Comparison of ENCODE assay signal across 8 mouse cellular contexts in the genomic region with DNA sequence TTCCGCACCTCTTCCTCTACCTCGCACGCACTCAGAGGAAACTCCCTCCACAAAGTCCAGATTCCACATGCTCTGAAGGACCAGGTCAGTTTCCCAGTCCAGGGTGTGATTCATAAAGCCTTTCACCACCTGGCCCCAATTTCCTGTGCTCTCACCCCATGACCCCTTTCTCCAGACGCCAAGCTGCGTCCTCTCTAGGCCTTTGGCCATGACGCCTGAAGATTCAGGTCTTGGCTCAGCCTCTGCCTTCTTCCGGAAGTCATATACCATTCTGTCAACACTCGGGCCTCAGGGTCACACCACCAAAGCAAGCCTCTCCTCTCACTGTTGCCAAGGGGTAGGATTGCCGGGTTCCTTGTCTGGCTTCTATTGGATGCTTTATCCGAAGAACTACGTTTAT.
DNase-seq lines count a peak whose midpoint lies in the region; ATAC-seq and TF ChIP-seq lines count a peak whose summit lies in the region.

No protein-coding gene starts in this region.

- no peaks in the 10 kb centered on the region for H3K36me3 ChIP-seq in liver, postnatal 0 days (replicated peaks; ENCODE audit: insufficient read depth, low read length)
- H3K36me3 ChIP-seq in kidney, embryonic 16.5 days (ENCODE audit: insufficient read depth, low read length): no peaks in the 10 kb centered on the region

- H3K9ac ChIP-seq in liver, postnatal 0 days (replicated peaks): no peak overlapping the region
- H3K9ac ChIP-seq in kidney, embryonic 16.5 days (replicated peaks; ENCODE audit: low read length): no peak overlapping the region

- H3K4me3 ChIP-seq in liver, postnatal 0 days (ENCODE audit: low read depth, low read length): no peak overlapping the region
- no peak overlapping the region for H3K4me3 ChIP-seq in kidney, embryonic 16.5 days (ENCODE audit: low read length)

- peak; percentile 45 for ATAC-seq in liver, postnatal 0 days
- peak; percentile 54 for ATAC-seq in kidney, embryonic 16.5 days (ENCODE audit: low FRiP score, low TSS enrichment)

- no peaks in the 10 kb centered on the region for H3K27me3 ChIP-seq in liver, postnatal 0 days (ENCODE audit: insufficient read depth, low read length)
- H3K27me3 ChIP-seq in kidney, embryonic 16.5 days (ENCODE audit: insufficient read depth, low read length): no peaks in the 10 kb centered on the region

- 38% methylated on average over 11 of the region's 11 CpGs for WGBS in liver, postnatal 0 days (ENCODE audit: insufficient replicate concordance)
- WGBS in kidney, embryonic 16.5 days: 12% methylated on average over 11 of the region's 11 CpGs

- no peak overlapping the region for H3K27ac ChIP-seq in liver, postnatal 0 days (ENCODE audit: low read depth)
- no peak overlapping the region for H3K27ac ChIP-seq in kidney, embryonic 16.5 days (ENCODE audit: low read length)

- H3K4me1 ChIP-seq in liver, postnatal 0 days (ENCODE audit: insufficient read depth): no peaks in the 10 kb centered on the region
- peaks cover 24% of the 10 kb centered on the region for H3K4me1 ChIP-seq in kidney, embryonic 16.5 days (ENCODE audit: insufficient read depth, low read length)

- peak; percentile 55; the same call in 1 of the 2 replicates for TF ChIP-seq EP300 in liver, postnatal 0 days (IDR thresholded peaks at IDR 0.05; ENCODE audit: low read depth)

- no peaks in the 10 kb centered on the region for H3K9me3 ChIP-seq in liver, postnatal 0 days (ENCODE audit: low read length)
- H3K9me3 ChIP-seq in kidney, embryonic 16.5 days (ENCODE audit: low read length): no peaks in the 10 kb centered on the region

- H3K4me2 ChIP-seq in liver, postnatal 0 days (ENCODE audit: low read depth, low read length): no peak overlapping the region
- no peak overlapping the region for H3K4me2 ChIP-seq in kidney, embryonic 16.5 days (replicated peaks; ENCODE audit: low read depth, low read length)

- peak; percentile 25 for DNase-seq in liver, postnatal 0 days
- DNase-seq in liver: no peak
- peak; percentile 52 for DNase-seq in heart, adult 8-10 months (ENCODE audit: low spot score)
- DNase-seq in skeletal muscle tissue, adult 2 months (ENCODE audit: low read depth, low spot score): peak; percentile 29
- DNase-seq in cerebellum, adult 9-11 months: no peak
- no peak for DNase-seq in frontal cortex, postnatal 10 days (ENCODE audit: low spot score in 2 of 2)
- DNase-seq in left cerebral cortex, adult 9 months (ENCODE audit: low spot score in 2 of 2): no peak

- TF ChIP-seq CTCF in liver, postnatal 0 days (IDR thresholded peaks at IDR 0.05; ENCODE audit: low read depth): no peak

Comparison
In these comparisons a context has a peak if more than half of its experiments do, and no peak if none do; other contexts are left out.
1. DNase-seq: peak in liver, postnatal 0 days (single experiment), heart, adult 8-10 months (single experiment) and skeletal muscle tissue, adult 2 months (single experiment); none in liver (single experiment), cerebellum, adult 9-11 months (single experiment), frontal cortex, postnatal 10 days (0 of 2) and left cerebral cortex, adult 9 months (0 of 2).